Mouse (Mus musculus): ENCODE data around the gene Tob2. TPM values are rescaled to one million over a fixed set of nuclear protein-coding genes. Genes with fewer than 3 reads are reported as not detected.

Tob2 gene
- total RNA-seq, 1 experiment: 20.9 TPM

GRCm38 (mm10) chr15:81831136-81831825 is 27.3 kb downstream of the Tob2 start:
- Histone ChIP-seq H3K36me3 (ENCODE audit: control insufficient read depth, insufficient read depth, low read length, poor library complexity, severe bottlenecking) (peaks cover 3% of the 10 kb centered on the region; the same call in 1 of the 2 replicates), H3K4me3 (ENCODE audit: insufficient read depth in 1 of 2, low read depth in 1 of 2, low read length in 2 of 2, poor library complexity in 1 of 2, severe bottlenecking in 1 of 2) (peak overlapping the region; percentile 35 to 64), H3K9ac (ENCODE audit: insufficient read depth, low read depth, low read length, poor library complexity, severe bottlenecking) (peak overlapping the region; percentile 36; the same call in 1 of the 2 replicates), H3K27ac (ENCODE audit: insufficient read depth, low read depth, low read length, poor library complexity, severe bottlenecking) (no peak overlapping the region), H3K4me1 (ENCODE audit: control insufficient read depth in 2 of 2, insufficient read depth in 2 of 2, low read length in 2 of 2, poor library complexity in 1 of 2) (peaks cover 0 to 2% of the 10 kb centered on the region in 2 experiments; a peak in 1 of 4 replicates), H3K9me3 (ENCODE audit: control insufficient read depth, insufficient read depth, low read depth, low read length) (no peaks in the 10 kb centered on the region)
- in situ Hi-C loops (cut with MboI; ENCODE audit: low sequenced_read_pairs in 2 of 2, unreplicated experiment in 2 of 2): no loop called here
- DNase-seq (ENCODE audit: low read depth, low spot score): peak; percentile 98
- TF ChIP-seq ZC3H11A (IDR thresholded peaks at IDR 0.05; ENCODE audit: borderline replicate concordance, low read depth, low read length) (peak; percentile 71), ZNF384 (IDR thresholded peaks at IDR 0.05; ENCODE audit: low read depth, low read length) (no peak), HCFC1 (IDR thresholded peaks at IDR 0.05; ENCODE audit: borderline replicate concordance, insufficient read depth, low read length) (peak; percentile 69; the same call in 1 of the 2 replicates)

- Histone ChIP-seq H3K27ac (ENCODE audit: insufficient read depth, low read depth, low read length, poor library complexity, severe bottlenecking) (no peak overlapping the region), H3K9ac (ENCODE audit: insufficient read depth, low read depth, low read length, poor library complexity, severe bottlenecking) (no peak overlapping the region), H3K4me3 (ENCODE audit: insufficient read depth in 1 of 2, low read depth in 1 of 2, low read length in 2 of 2, poor library complexity in 1 of 2, severe bottlenecking in 1 of 2) (peak overlapping the region in 1 of 2 experiments; percentile 64; a peak in 1 of 4 replicates), H3K9me3 (ENCODE audit: control insufficient read depth, insufficient read depth, low read depth, low read length) (no peaks in the 10 kb centered on the region), H3K36me3 (ENCODE audit: control insufficient read depth, insufficient read depth, low read length, poor library complexity, severe bottlenecking) (peaks cover 3% of the 10 kb centered on the region; the same call in 1 of the 2 replicates), H3K4me1 (ENCODE audit: control insufficient read depth in 2 of 2, insufficient read depth in 2 of 2, low read length in 2 of 2, poor library complexity in 1 of 2) (no peaks in the 10 kb centered on the region; a peak in 1 of 4 replicates)
- in situ Hi-C loops (cut with MboI; ENCODE audit: low sequenced_read_pairs in 2 of 2, unreplicated experiment in 2 of 2): no loop called here
- TF ChIP-seq ZNF384 (IDR thresholded peaks at IDR 0.05; ENCODE audit: low read depth, low read length): no peak
- no peak for TF ChIP-seq ZC3H11A (IDR thresholded peaks at IDR 0.05; ENCODE audit: borderline replicate concordance, low read depth, low read length)
- TF ChIP-seq CHD2 (IDR thresholded peaks at IDR 0.05; ENCODE audit: low read depth, low read length): no peak
- no peak for TF ChIP-seq MAFK (IDR thresholded peaks at IDR 0.05; ENCODE audit: insufficient read depth, low read depth, low read length)
- TF ChIP-seq HCFC1 (IDR thresholded peaks at IDR 0.05; ENCODE audit: borderline replicate concordance, insufficient read depth, low read length): no peak
- no peak for DNase-seq (ENCODE audit: low read depth, low spot score)
Measured at GRCm38 (mm10) chr15:81830530-81830929, 28.1 kb downstream of the Tob2 start.

DNA sequence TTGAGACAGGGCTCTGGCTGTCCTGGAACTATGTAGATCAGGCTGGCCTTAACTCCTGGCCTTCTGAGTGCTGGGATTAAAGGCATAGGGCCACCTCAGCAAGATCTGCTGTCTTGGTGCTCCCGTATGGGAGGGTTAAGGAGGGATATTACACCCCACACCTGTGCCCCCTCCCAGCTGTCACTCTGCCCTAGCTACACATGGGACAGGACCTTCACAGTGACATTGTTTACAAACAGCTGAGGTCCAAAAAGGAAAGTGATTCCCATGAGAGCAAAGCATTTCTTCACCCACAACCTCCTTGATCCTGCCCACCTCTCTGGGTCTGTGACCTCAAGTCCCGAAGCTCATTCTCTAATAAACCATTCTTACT is 29.4 kb downstream of the Tob2 start:
- TF ChIP-seq MAFK (IDR thresholded peaks at IDR 0.05; ENCODE audit: insufficient read depth, low read depth, low read length): no peak
- TF ChIP-seq ZC3H11A (IDR thresholded peaks at IDR 0.05; ENCODE audit: borderline replicate concordance, low read depth, low read length): no peak
- TF ChIP-seq CHD2 (IDR thresholded peaks at IDR 0.05; ENCODE audit: low read depth, low read length): no peak
- TF ChIP-seq HCFC1 (IDR thresholded peaks at IDR 0.05; ENCODE audit: borderline replicate concordance, insufficient read depth, low read length): no peak
- no peak for TF ChIP-seq ZNF384 (IDR thresholded peaks at IDR 0.05; ENCODE audit: low read depth, low read length)
- Histone ChIP-seq H3K36me3 (ENCODE audit: control insufficient read depth, insufficient read depth, low read length, poor library complexity, severe bottlenecking) (peaks cover 5% of the 10 kb centered on the region; the same call in 1 of the 2 replicates), H3K9me3 (ENCODE audit: control insufficient read depth, insufficient read depth, low read depth, low read length) (no peaks in the 10 kb centered on the region), H3K4me1 (ENCODE audit: control insufficient read depth in 2 of 2, insufficient read depth in 2 of 2, low read length in 2 of 2, poor library complexity in 1 of 2) (no peaks in the 10 kb centered on the region), H3K27ac (ENCODE audit: insufficient read depth, low read depth, low read length, poor library complexity, severe bottlenecking) (no peak overlapping the region), H3K4me3 (ENCODE audit: insufficient read depth in 1 of 2, low read depth in 1 of 2, low read length in 2 of 2, poor library complexity in 1 of 2, severe bottlenecking in 1 of 2) (no peak overlapping the region), H3K9ac (ENCODE audit: insufficient read depth, low read depth, low read length, poor library complexity, severe bottlenecking) (no peak overlapping the region)
- no peak for DNase-seq (ENCODE audit: low read depth, low spot score)
- in situ Hi-C loops (cut with MboI; ENCODE audit: low sequenced_read_pairs in 2 of 2, unreplicated experiment in 2 of 2): no loop called here

DNA sequence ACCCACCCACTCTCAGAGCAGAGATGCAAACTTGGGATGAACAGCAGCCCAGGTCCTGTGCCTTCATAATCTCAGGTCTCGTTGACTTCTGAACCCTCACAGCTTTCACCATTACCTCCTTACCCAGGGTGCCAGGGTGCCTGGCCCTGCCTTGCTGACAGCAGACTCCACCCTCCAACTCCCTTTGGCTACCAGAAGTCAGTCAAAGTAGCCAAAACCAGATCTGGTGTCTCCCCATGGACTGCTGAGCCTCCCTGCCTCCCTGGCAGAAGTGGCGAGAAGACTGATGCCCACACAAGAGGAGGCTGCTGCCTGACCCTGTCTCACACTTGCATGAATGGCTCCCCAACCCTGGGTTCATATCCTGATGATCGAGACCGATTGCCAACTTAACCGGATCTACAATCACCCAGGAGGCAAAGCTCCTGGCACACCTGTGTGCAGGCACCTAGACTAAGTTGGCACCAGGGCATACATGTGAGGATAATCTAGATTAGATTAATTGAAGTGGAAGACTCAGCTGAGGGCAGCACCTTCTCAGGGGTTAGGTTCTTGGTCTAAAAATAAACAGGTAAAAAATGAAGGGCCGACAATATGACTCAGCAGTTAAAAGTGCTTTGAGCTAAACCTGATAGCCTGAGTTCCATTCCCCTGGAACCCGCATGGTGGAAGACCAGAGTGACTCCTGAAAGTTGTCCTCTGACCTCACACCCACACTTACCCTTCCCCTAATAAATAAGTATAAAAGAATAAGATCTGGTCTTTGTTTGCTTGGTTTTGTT is 30.0 kb downstream of the Tob2 start:
- no peak overlapping the region for H3K9ac ChIP-seq (ENCODE audit: insufficient read depth, low read depth, low read length, poor library complexity, severe bottlenecking)
- TF ChIP-seq ZNF384 (IDR thresholded peaks at IDR 0.05; ENCODE audit: low read depth, low read length): no peak
- no peak for TF ChIP-seq CHD2 (IDR thresholded peaks at IDR 0.05; ENCODE audit: low read depth, low read length)
- no peak for TF ChIP-seq ZC3H11A (IDR thresholded peaks at IDR 0.05; ENCODE audit: borderline replicate concordance, low read depth, low read length)
- no peak for TF ChIP-seq MAFK (IDR thresholded peaks at IDR 0.05; ENCODE audit: insufficient read depth, low read depth, low read length)
- TF ChIP-seq HCFC1 (IDR thresholded peaks at IDR 0.05; ENCODE audit: borderline replicate concordance, insufficient read depth, low read length): no peak
- peaks cover 9% of the 10 kb centered on the region; the same call in 1 of the 2 replicates for H3K36me3 ChIP-seq (ENCODE audit: control insufficient read depth, insufficient read depth, low read length, poor library complexity, severe bottlenecking)
- DNase-seq (ENCODE audit: low read depth, low spot score): no peak
- no peaks in the 10 kb centered on the region for H3K9me3 ChIP-seq (ENCODE audit: control insufficient read depth, insufficient read depth, low read depth, low read length)
- no peak overlapping the region; the same call in 1 of the 2 replicates for H3K27ac ChIP-seq (ENCODE audit: insufficient read depth, low read depth, low read length, poor library complexity, severe bottlenecking)
- H3K4me1 ChIP-seq (ENCODE audit: control insufficient read depth in 2 of 2, insufficient read depth in 2 of 2, low read length in 2 of 2, poor library complexity in 1 of 2): no peaks in the 10 kb centered on the region
- in situ Hi-C loops (cut with MboI; ENCODE audit: low sequenced_read_pairs in 2 of 2, unreplicated experiment in 2 of 2): no loop called here
- no peak overlapping the region for H3K4me3 ChIP-seq (ENCODE audit: insufficient read depth in 1 of 2, low read depth in 1 of 2, low read length in 2 of 2, poor library complexity in 1 of 2, severe bottlenecking in 1 of 2)

All from ES-E14 (cell line).